Mouse (Mus musculus): ENCODE results near the gene Epas1. TPM values are rescaled to one million over a fixed set of nuclear protein-coding genes. Genes with fewer than 3 reads are reported as not detected.

The Epas1 gene
- total and polyA plus RNA-seq, 3 experiments: not detected

GRCm38 (mm10) chr17:86762479-86763242 is 9.2 kb downstream of the Epas1 start:
- Histone ChIP-seq H3K9ac (ENCODE audit: control insufficient read depth, low read depth, low read length, poor library complexity, severe bottlenecking) (no peak overlapping the region), H3K36me3 (ENCODE audit: control insufficient read depth in 1 of 2, insufficient read depth in 2 of 2, low read length in 2 of 2) (no peaks in the 10 kb centered on the region), H3K79me2 (ENCODE audit: control insufficient read depth, insufficient read depth, low read length, poor library complexity) (no peaks in the 10 kb centered on the region), H3K9me3 (replicated peaks; ENCODE audit: insufficient read depth, low read length) (no peaks in the 10 kb centered on the region), H3K27ac (ENCODE audit: control insufficient read depth, low read depth, low read length) (no peak overlapping the region), H3K4me1 (ENCODE audit: control insufficient read depth in 1 of 2, insufficient read depth in 2 of 2, low read length in 2 of 2) (no peaks in the 10 kb centered on the region), H3K4me3 (ENCODE audit: control insufficient read depth in 1 of 2, insufficient read depth in 1 of 2, low read depth in 2 of 2, low read length in 2 of 2) (no peak overlapping the region), H3K27me3 (ENCODE audit: control insufficient read depth in 1 of 2, insufficient read depth in 2 of 2, low read length in 2 of 2) (no peaks in the 10 kb centered on the region)
- no peak for DNase-seq (ENCODE audit: low read depth, low spot score)
- TF ChIP-seq RAD21 (IDR thresholded peaks at IDR 0.05; ENCODE audit: low read depth, low read length) (no peak), NRF1 (IDR thresholded peaks at IDR 0.05; ENCODE audit: insufficient read depth, low read depth, low read length, poor library complexity, severe bottlenecking) (no peak), ETS1 (IDR thresholded peaks at IDR 0.05; ENCODE audit: low read depth, low read length) (no peak), MAFK (IDR thresholded peaks at IDR 0.05; ENCODE audit: borderline replicate concordance, low read depth, low read length) (no peak), TAL1 (IDR thresholded peaks at IDR 0.05; ENCODE audit: low read length) (no peak), UBTF (IDR thresholded peaks at IDR 0.05; ENCODE audit: borderline replicate concordance, insufficient read depth, low read depth, low read length) (no peak), TBP (IDR thresholded peaks at IDR 0.05; ENCODE audit: low read depth, low read length) (no peak), MAX (IDR thresholded peaks at IDR 0.05; ENCODE audit: low read length) (no peak), POLR2AphosphoS5 (IDR thresholded peaks at IDR 0.05; ENCODE audit: borderline replicate concordance, low read depth, low read length) (no peak), USF2 (IDR thresholded peaks at IDR 0.05; ENCODE audit: borderline replicate concordance in 1 of 2, insufficient read depth in 1 of 2, low read depth in 1 of 2, low read length in 2 of 2) (no peak), MXI1 (IDR thresholded peaks at IDR 0.05; ENCODE audit: low read depth, low read length) (no peak), MYC (IDR thresholded peaks at IDR 0.05; ENCODE audit: low read depth, low read length) (no peak), SIN3A (IDR thresholded peaks at IDR 0.05; ENCODE audit: low read length) (no peak), RCOR1 (IDR thresholded peaks at IDR 0.05; ENCODE audit: low read depth, low read length) (no peak), CHD1 (IDR thresholded peaks at IDR 0.05; ENCODE audit: low read depth, low read length) (no peak), POLR2AphosphoS2 (IDR thresholded peaks at IDR 0.05; ENCODE audit: low read length) (no peak), HCFC1 (IDR thresholded peaks at IDR 0.05; ENCODE audit: low read depth, low read length) (no peak)

DNA sequence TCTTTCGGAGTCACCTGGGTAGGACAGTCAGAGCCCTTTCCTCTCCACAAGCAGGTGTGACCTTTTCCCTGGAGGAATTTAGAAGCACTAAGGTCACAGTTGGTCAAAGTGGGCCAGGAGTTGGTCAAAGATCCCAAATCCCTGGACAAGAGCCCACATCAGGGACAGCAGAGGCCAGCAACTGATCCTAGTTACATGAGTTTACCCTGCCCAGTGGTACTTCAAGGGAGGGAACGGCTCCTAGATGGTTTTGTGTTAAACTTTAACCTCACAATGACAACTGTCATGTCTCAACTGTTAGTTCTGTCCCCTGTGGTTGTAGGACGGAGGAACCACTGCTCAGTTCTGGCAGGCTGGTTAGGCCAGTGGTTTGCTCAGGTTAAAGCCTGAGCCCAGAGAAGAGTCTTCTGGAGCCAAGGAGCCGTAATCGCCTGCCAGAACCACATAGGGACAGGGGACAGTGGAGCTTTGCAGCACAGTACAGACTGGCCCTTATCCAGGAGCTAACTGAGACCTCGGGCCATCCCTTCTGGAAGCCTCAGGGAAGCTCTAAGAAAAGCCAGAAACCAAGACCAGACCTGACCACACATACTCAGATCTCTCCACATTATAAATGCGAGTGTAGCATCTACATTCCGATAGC is 12.4 kb downstream of the Epas1 start:
- Histone ChIP-seq H3K36me3 (ENCODE audit: control insufficient read depth in 1 of 2, insufficient read depth in 2 of 2, low read length in 2 of 2) (no peaks in the 10 kb centered on the region), H3K27ac (ENCODE audit: control insufficient read depth, low read depth, low read length) (no peak overlapping the region), H3K9ac (ENCODE audit: control insufficient read depth, low read depth, low read length, poor library complexity, severe bottlenecking) (no peak overlapping the region), H3K9me3 (replicated peaks; ENCODE audit: insufficient read depth, low read length) (no peaks in the 10 kb centered on the region), H3K79me2 (ENCODE audit: control insufficient read depth, insufficient read depth, low read length, poor library complexity) (no peaks in the 10 kb centered on the region), H3K4me1 (ENCODE audit: control insufficient read depth in 1 of 2, insufficient read depth in 2 of 2, low read length in 2 of 2) (no peaks in the 10 kb centered on the region), H3K27me3 (ENCODE audit: control insufficient read depth in 1 of 2, insufficient read depth in 2 of 2, low read length in 2 of 2) (peaks cover 0 to 2% of the 10 kb centered on the region in 2 experiments; a peak in 1 of 4 replicates), H3K4me3 (ENCODE audit: control insufficient read depth in 1 of 2, insufficient read depth in 1 of 2, low read depth in 2 of 2, low read length in 2 of 2) (no peak overlapping the region)
- DNase-seq (ENCODE audit: low read depth, low spot score): no peak
- TF ChIP-seq KAT2A (conservative IDR thresholded peaks at IDR 0.05; ENCODE audit: low read depth, low read length) (no peak), CTCF (IDR thresholded peaks at IDR 0.05 in 2 of 3, conservative IDR thresholded peaks at IDR 0.05 in 1 of 3; ENCODE audit: control insufficient read depth in 1 of 3, insufficient read depth in 1 of 3, low read depth in 2 of 3, low read length in 3 of 3, poor library complexity in 1 of 3, severe bottlenecking in 1 of 3) (no peak), GABPA (IDR thresholded peaks at IDR 0.05; ENCODE audit: low read depth, low read length) (no peak), MXI1 (IDR thresholded peaks at IDR 0.05; ENCODE audit: low read depth, low read length) (no peak), E2F4 (IDR thresholded peaks at IDR 0.05; ENCODE audit: borderline replicate concordance, low read depth, low read length) (no peak), HCFC1 (IDR thresholded peaks at IDR 0.05; ENCODE audit: low read depth, low read length) (no peak), NRF1 (IDR thresholded peaks at IDR 0.05; ENCODE audit: insufficient read depth, low read depth, low read length, poor library complexity, severe bottlenecking) (no peak), POLR2AphosphoS2 (IDR thresholded peaks at IDR 0.05; ENCODE audit: low read length) (no peak), MYB (IDR thresholded peaks at IDR 0.05; ENCODE audit: low read depth, low read length) (no peak), ZC3H11A (IDR thresholded peaks at IDR 0.05; ENCODE audit: low read depth, low read length) (no peak)
